Mouse (Mus musculus) embryonic facial prominence, embryonic 10.5 days (tissue): ENCODE data around the gene Raver2. TPM values are rescaled to one million over a fixed set of nuclear protein-coding genes. Genes with fewer than 3 reads are reported as not detected.
A peak's percentile ranks its signal among the peaks of the same experiment; 100 is the strongest.

Source experiments
- DNase-seq: peaks from one replicate; pipeline ENCODE4 v3.0.0-alpha.2; 2017; ENCODE audit warnings: low spot score
- H3K27ac ChIP-seq: fragments of 300-500 bp; sonication (generic); replicated peaks from 2 replicates; pipeline ENCODE4 v1.5.1; 2016; ENCODE audit warnings: mild to moderate bottlenecking
- H3K27me3 ChIP-seq: fragments of 300-500 bp; sonication (generic); replicated peaks from 2 replicates; pipeline ENCODE4 v1.6.1; 2016; ENCODE audit warnings: low read depth, mild to moderate bottlenecking; ENCODE audit not compliant: poor library complexity, severe bottlenecking
- H3K36me3 ChIP-seq: fragments of 300-500 bp; sonication (generic); replicated peaks from 2 replicates; pipeline ENCODE4 v1.6.1; 2016; ENCODE audit warnings: mild to moderate bottlenecking, moderate library complexity
- H3K4me1 ChIP-seq: fragments of 300-500 bp; sonication (generic); 2 replicates; pipeline ENCODE4 v1.6.1; 2016
- H3K4me3 ChIP-seq: fragments of 300-500 bp; sonication (generic); 2 replicates; pipeline ENCODE4 v1.5.1; 2016; ENCODE audit warnings: mild to moderate bottlenecking, moderate library complexity
- H3K9me3 ChIP-seq: fragments of 300-500 bp; sonication (generic); 2 replicates; pipeline ENCODE4 v1.6.1; 2016; ENCODE audit warnings: mild to moderate bottlenecking
- WGBS: fragments of 180-500 bp; shearing (Covaris S2); methylation state at CpG from one replicate; pipeline ENCODE4 v1.1.7; 2016; 5-methylcytosine and 5-hydroxymethylcytosine counted together
- polyA plus RNA-seq: library from polyadenylated mRNA; unstranded; fragments of >200 nt; fragmentation: Nextera tagmentation; extraction: Ambion mirVana; gene quantifications from 2 replicates; pipeline ENCODE4 v1.2.1, GENCODE M21; 2016

Raver2 gene
- polyA plus RNA-seq, 1 experiment from 2014 or later, result 12.0 TPM

DNA sequence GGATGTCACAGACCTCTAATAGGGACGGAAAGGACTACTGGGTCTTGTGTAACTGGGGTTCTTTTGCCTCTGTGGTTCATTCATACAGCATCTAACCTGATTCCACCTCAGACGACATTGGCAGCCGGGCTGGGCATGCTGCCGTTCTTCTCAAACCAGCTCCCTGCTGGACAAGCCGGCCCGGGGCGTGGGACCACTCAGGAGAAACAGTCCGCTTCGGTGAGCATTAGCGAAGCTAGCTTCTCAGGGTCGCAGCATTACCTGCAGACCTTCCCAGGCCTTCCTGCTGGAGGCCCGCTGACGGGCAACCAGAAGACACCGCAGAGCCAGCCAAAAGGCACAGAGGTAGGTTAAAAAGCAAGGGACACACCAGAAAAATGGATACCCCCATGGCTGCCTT, 67.1 kb downstream of the Raver2 start:
- Histone ChIP-seq H3K9me3 (no peaks in the 10 kb centered on the region), H3K4me1 (no peaks in the 10 kb centered on the region), H3K4me3 (no peak overlapping the region), H3K27ac (no peak overlapping the region), H3K27me3 (no peaks in the 10 kb centered on the region), H3K36me3 (peaks cover 16% of the 10 kb centered on the region)
- WGBS, result 93% methylated on average over 14 of the region's 14 CpGs
- DNase-seq, result no peak

DNA sequence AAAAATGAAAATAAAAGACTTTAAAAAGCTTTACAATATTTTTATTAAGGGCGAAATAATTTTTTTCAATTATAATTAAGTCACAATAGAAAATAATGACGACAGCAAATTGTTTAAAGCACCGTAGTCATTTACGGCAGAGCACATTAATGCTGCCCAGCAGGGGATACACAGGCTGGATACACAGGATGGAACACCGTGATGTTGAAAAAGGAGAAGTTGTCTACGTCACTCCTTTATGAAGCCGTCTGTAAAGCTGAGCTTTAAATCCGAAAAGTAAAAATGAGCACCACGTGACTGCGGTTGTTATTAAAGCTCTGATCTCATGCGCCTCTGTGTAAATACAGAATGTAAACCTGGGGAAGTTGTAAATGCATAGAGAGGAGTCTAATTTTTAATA, 69.2 kb downstream of the Raver2 start:
- DNase-seq, result no peak
- Histone ChIP-seq H3K9me3 (no peaks in the 10 kb centered on the region), H3K27ac (no peak overlapping the region), H3K36me3 (peaks cover 8% of the 10 kb centered on the region; the same call in 1 of the 2 replicates), H3K4me1 (no peaks in the 10 kb centered on the region), H3K27me3 (no peaks in the 10 kb centered on the region), H3K4me3 (no peak overlapping the region)
- 92% methylated on average over 11 of the region's 11 CpGs for WGBS

DNA sequence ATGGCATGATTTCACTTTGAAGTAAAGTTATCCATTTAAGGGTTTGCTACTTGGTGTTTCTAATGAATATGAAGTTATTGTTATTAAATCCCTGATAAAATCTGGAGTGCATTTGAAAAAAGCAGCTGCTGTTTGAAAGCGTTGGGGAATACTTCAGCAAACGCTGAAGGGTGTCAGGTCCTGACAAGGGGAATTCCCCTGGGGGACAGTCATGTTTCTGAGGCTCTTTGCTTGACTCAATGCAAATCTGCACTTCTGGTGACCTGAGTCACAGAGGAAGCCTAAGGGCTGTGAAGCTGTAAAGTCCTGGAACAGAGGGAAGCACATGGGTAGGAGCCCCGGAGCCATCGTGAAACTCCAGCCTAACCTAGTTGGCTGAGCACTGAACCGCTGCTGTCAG, 73.0 kb downstream of the Raver2 start:
- Histone ChIP-seq H3K36me3 (0 out of 2 replicates have a peak, but pooled peaks cover 3% of the 10 kb centered on the region), H3K4me1 (no peaks in the 10 kb centered on the region), H3K27me3 (no peaks in the 10 kb centered on the region), H3K27ac (no peak overlapping the region), H3K4me3 (no peak overlapping the region), H3K9me3 (no peaks in the 10 kb centered on the region)
- 81% methylated on average over 5 of the region's 5 CpGs for WGBS
- DNase-seq, result no peak

DNA sequence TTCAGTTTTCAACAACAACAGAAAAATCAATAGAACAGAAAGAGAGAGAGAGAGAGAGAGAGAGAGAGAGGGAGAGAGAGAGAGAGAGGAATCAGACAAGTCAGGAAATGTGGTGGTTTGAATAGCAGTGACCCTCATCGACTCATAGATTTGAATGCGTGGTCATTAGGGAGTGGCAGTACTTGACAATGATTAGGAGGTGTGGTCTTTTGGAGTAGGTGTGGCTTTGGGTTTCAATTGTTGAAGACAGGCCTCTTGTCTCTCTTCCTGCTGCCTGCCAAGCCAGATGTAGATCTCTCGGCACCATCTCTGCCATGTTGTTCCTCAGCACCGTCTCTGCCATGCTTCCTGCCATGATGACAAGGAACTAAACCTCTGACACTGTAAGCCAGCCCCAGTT, 75.1 kb downstream of the Raver2 start:
- 78% methylated on average over 4 of the region's 4 CpGs for WGBS

DNA sequence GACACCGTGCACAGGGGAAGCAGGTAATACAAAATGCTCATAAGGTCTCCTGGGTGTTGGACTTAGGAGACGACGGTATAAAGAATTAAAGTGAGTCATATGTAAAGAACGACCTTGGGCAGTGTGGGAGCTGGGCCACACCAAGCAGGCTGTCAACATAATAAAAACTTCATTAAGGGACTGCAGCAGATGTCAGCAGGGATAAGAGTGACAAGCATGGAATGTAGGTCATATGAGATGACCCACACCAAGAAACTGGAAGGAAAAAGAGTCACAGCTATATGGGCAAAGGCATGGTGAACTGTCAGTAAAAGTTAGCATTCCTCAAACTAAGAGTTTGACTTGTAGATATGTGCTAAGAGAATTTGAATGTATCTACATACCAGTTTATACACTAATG, 75.6 kb downstream of the Raver2 start:
- Histone ChIP-seq H3K4me1 (no peaks in the 10 kb centered on the region), H3K27me3 (no peaks in the 10 kb centered on the region), H3K27ac (no peak overlapping the region), H3K36me3 (peaks cover 19% of the 10 kb centered on the region; the same call in 1 of the 2 replicates), H3K4me3 (no peak overlapping the region), H3K9me3 (no peaks in the 10 kb centered on the region)
- DNase-seq, result no peak
- WGBS, result 82% methylated on average over 4 of the region's 4 CpGs

More for the DNA sequence above, 75.1 kb downstream of the Raver2 start:
- Histone ChIP-seq H3K36me3 (peaks cover 17% of the 10 kb centered on the region; the same call in 1 of the 2 replicates), H3K27me3 (no peaks in the 10 kb centered on the region), H3K4me1 (no peaks in the 10 kb centered on the region), H3K27ac (no peak overlapping the region), H3K4me3 (no peak overlapping the region), H3K9me3 (no peaks in the 10 kb centered on the region)
- DNase-seq, result no peak

DNA sequence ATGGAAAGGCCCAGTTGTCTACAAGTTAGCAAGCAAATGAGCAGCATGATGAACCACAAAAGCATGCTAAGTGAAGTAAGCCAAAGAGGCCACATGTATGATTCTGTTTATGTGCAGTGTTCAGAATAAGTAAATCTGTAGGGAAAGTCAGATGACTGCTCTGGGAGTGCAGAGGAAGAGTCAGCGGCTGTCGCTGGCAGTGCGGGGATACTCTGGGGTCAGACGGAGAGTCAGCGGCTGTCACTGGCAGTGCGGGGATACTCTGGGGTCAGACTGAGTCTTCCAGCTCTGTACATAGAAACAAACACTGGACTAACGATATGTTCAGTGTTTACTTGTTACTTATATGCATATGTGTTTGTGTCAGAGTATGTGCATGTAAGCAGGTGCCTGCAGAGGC, 76.0 kb downstream of the Raver2 start:
- 87% methylated on average over 7 of the region's 7 CpGs for WGBS
- no peaks in the 10 kb centered on the region for H3K27me3 ChIP-seq
- no peaks in the 10 kb centered on the region for H3K4me1 ChIP-seq
- no peak overlapping the region for H3K4me3 ChIP-seq
- H3K36me3 ChIP-seq, result peaks cover 23% of the 10 kb centered on the region; the same call in 1 of the 2 replicates
- H3K9me3 ChIP-seq, result no peaks in the 10 kb centered on the region
- no peak for DNase-seq
- H3K27ac ChIP-seq, result no peak overlapping the region

DNA sequence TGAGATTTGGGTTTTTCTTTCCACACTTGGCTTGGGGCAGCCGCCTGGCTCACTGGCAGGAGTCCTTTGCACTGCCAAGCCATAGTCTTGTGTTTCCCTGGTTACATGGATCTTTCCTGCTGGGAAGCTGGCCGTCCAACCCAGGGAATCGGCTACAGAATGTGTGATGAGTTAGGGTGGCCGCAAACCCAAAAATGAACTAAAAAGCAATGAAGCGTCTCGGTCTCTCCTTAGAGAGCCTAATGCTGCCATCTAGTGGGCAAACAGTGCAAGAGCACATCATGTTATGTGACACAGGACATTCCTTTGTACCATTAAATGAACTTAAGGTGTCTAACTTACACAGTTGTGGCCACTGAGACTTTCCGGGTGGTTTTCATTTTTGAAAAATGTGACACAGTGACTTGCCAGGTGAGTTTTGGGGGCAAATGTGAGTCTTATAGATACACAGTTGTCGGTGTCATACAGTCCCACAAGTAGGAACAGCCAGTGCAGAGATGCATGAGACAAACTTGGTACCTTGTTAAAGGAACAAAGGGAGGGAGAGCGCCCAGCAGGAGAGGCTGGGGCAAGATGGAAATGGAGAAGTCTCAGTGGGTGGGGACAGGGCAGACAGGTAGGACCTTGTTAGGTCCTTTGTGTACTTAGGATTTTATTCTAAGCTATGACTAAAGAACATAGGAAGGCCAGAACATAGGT, 77.4 kb downstream of the Raver2 start:
- Histone ChIP-seq H3K4me3 (no peak overlapping the region), H3K9me3 (no peaks in the 10 kb centered on the region), H3K4me1 (no peaks in the 10 kb centered on the region), H3K36me3 (peaks cover 37% of the 10 kb centered on the region), H3K27ac (no peak overlapping the region), H3K27me3 (no peaks in the 10 kb centered on the region)
- DNase-seq, result peak; percentile 71
- 37% methylated on average over 9 of the region's 9 CpGs for WGBS

DNA sequence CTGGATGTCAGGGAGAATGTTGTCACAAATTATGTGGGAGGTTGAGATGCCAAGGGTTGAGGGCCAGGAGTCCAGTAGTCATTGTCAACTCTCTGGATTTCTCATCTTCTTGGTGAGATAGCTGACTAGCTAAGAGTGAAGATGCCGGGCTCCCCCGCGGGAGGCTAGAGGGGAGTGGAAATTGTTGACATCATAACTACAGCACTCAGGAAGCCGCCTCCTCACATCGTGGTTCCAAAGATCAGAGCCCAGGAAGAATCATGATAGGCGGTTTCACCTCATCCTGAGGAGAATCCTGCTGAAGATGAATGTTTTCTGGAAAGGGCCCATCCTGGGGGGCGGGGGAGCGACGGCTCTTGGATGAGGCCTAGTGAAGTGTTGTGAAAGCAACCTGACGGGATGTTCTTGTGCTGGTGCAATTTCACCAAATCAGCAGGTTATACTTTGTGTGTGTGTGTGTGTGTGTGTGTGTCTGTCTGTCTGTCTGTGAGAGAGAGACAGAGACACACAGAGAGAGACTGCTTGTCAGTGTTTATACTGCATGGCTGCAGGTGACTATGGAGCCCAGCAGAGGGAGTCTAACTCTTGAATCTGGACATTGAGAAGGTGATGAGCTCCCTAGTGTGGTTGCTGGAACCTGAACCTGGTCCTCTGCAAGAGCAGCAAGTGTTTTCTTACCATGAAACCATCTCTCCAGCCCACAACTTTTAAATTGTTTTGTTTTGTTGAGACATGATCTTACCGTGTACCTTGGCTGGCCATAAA, 78.3 kb downstream of the Raver2 start:
- Histone ChIP-seq H3K27ac (no peak overlapping the region), H3K9me3 (no peaks in the 10 kb centered on the region), H3K4me1 (no peaks in the 10 kb centered on the region), H3K36me3 (peaks cover 44% of the 10 kb centered on the region), H3K27me3 (no peaks in the 10 kb centered on the region), H3K4me3 (no peak overlapping the region)
- WGBS, result 93% methylated on average over 11 of the region's 11 CpGs
- no peak for DNase-seq

DNA sequence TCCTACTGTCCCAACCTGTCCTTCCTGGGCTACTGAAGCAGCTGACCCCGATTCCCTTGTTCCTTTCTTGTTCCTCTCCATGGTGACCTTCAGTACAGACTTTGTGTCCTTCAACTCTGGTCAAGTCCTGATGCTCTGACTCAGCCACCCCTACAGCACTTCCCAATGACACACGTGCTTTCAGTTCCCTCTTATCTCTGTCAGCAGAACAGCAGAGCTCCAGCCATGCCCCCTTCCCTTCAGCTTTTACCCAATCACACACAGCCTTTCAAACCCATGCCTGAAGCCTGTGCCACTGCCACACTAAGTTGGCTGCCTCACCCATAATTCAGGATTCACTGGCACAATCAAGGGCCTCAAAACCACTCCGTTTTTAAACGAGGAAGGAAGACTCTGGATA, 86.8 kb downstream of the Raver2 start:
- WGBS, result 81% methylated on average over 4 of the region's 4 CpGs

DNA sequence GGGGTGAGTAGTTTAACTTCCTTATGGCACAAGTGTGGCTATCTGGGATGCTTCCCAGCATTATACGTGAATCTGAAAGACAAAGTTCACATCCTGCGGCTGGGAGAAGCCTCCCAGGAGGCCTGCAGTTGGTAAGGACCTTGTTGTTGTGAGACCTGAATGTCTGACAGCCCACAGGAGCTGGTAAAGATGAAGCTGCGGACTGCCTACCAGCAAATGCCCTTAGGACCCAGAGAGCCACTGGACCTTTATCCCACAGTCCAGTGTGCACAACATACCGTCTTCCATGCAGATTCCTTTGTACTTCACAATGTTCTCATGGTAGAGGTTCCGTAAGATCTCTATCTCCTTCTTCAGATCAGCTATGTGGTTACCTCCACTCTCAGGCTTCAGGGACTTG, 88.7 kb downstream of the Raver2 start:
- peaks cover 82% of the 10 kb centered on the region for H3K36me3 ChIP-seq
- no peaks in the 10 kb centered on the region for H3K9me3 ChIP-seq
- no peak for DNase-seq
- no peaks in the 10 kb centered on the region for H3K27me3 ChIP-seq
- no peak overlapping the region for H3K4me3 ChIP-seq
- H3K4me1 ChIP-seq, result no peaks in the 10 kb centered on the region
- 91% methylated on average over 5 of the region's 5 CpGs for WGBS
- H3K27ac ChIP-seq, result no peak overlapping the region

More for the DNA sequence above, 86.8 kb downstream of the Raver2 start:
- H3K36me3 ChIP-seq, result peaks cover 86% of the 10 kb centered on the region
- no peak overlapping the region for H3K4me3 ChIP-seq
- H3K27ac ChIP-seq, result no peak overlapping the region
- no peaks in the 10 kb centered on the region for H3K9me3 ChIP-seq
- H3K27me3 ChIP-seq, result no peaks in the 10 kb centered on the region
- no peaks in the 10 kb centered on the region for H3K4me1 ChIP-seq
- DNase-seq, result no peak

DNA sequence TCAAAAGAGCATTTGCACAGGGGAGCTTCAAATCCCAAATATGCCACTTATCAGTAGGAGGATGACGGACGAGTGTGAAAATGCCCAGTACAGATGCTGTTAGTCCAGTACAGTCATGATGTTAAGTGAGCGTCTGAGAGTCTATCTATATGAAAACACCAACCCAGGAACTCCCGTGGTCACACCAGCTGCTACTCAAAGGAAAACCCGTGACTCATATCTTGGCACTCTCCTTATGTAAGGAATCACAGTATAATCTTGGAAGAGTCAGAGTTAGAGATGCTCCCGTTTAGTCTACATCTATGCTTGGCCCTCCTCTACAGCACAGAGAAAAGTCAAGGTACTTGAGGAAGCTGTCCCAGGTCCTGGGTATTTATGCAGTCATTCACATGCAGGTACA, 89.5 kb downstream of the Raver2 start:
- H3K4me3 ChIP-seq, result no peak overlapping the region
- no peaks in the 10 kb centered on the region for H3K27me3 ChIP-seq
- H3K9me3 ChIP-seq, result no peaks in the 10 kb centered on the region
- peaks cover 84% of the 10 kb centered on the region for H3K36me3 ChIP-seq
- no peak overlapping the region for H3K27ac ChIP-seq
- 91% methylated on average over 6 of the region's 6 CpGs for WGBS
- H3K4me1 ChIP-seq, result no peaks in the 10 kb centered on the region
- no peak for DNase-seq

DNA sequence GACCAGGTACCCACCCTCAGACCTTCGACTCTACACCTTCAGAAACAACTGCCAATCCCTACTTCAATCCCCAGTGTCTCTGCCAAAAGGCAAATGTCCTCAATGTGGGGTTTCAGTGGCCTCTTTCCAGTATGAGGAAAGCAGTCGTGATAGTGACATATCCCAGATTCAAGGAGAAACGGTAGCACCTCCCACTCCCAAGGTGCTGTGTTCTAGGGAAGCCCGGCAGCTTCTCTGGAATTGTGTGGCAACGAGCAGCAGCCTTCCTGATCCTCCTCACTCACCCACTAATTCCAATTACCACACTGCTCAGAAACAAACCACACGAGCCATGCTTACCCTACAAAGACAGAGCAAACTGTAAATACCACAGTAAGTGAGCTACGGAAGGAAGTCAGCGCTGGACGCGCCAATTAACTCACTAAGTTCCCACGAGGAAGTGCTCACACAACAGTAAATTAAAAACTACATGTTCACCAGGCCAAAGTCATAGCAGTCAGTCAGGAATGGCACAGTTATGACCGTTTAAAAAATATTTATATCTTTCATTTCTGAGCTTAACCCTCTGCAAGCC, 90.5 kb downstream of the Raver2 start:
- Histone ChIP-seq H3K27ac (no peak overlapping the region), H3K36me3 (peaks cover 85% of the 10 kb centered on the region), H3K9me3 (no peaks in the 10 kb centered on the region), H3K4me1 (no peaks in the 10 kb centered on the region), H3K27me3 (no peaks in the 10 kb centered on the region), H3K4me3 (no peak overlapping the region)
- no peak for DNase-seq
- 77% methylated on average over 12 of the region's 12 CpGs for WGBS

DNA sequence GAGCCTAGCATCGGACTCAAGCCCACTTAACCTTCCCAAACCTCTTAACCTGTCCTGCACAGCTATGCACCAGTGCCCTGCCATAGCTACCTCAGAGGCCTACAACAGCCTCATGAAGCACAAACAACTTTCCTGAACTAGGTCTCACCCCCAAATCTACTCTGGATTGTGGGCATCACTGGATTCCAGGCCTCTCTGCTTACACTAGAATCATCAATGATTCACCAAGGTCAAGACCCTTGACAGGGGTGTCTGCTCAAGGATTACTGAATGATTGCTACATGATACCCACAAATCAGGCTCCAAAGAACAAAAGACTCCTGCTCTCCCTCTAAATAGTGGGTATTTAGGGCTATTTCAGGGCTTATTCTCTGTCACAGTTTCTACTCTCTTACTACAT, 92.0 kb downstream of the Raver2 start:
- Histone ChIP-seq H3K27ac (no peak overlapping the region), H3K4me1 (no peaks in the 10 kb centered on the region), H3K27me3 (no peaks in the 10 kb centered on the region), H3K9me3 (no peaks in the 10 kb centered on the region), H3K4me3 (no peak overlapping the region), H3K36me3 (peaks cover 73% of the 10 kb centered on the region)
- WGBS, result 86% methylated on average over 1 of the region's 1 CpGs
- no peak for DNase-seq
